Mouse (Mus musculus): ENCODE data around the gene Ppard.

DNA sequence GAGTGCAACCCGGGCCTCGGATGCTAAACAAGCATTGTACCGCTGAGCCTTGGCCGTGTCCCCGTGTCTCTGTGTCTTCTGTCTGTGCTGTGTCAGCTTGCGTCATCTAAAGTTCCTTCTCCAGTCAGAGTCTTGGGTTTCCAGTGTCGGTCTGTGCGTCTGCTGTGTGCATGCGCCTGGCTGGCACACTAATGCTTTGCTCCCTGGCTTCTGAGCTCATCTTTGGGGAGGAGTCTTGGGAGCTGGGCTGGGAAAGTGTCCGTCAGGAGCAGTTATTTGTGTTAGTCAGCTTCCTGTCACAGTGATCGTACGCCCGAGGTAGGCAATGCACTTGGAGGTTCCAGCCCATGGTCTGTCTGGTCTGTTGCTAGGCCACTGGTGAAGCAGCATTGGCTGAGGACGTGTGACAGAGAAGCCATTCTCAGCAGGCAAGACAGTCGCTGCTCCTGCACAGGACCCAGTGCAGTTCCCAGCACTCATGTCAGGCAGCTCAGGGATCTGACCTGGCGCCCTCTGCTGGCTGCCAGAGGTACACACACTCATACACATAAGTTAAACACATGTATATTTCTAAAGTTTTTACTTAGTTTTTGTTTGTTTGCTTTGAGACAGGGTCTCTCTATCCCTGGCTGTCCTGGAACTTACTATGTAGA lies 27.5 kb downstream of the Ppard start:
- TF ChIP-seq EP300 (IDR thresholded peaks at IDR 0.05; ENCODE audit: low read depth), result no peak
- peak; percentile 78 for TF ChIP-seq CTCF (IDR thresholded peaks at IDR 0.05; ENCODE audit: low read depth)
